Mouse (Mus musculus): Measurements from ENCODE around the gene Krt79. TPM values are rescaled to one million over a fixed set of nuclear protein-coding genes. Genes with fewer than 3 reads are reported as not detected.

Krt79 gene
- polyA plus RNA-seq, 1 experiment from 2014 or later = not detected

GRCm38 (mm10) chr15:101945430-101945829, 5.3 kb upstream of the Krt79 start:
- no peak for DNase-seq
- Histone ChIP-seq H3K9me3 (ENCODE audit: low read length) (no peaks in the 10 kb centered on the region), H3K27ac (ENCODE audit: low read depth) (no peak overlapping the region), H3K4me3 (ENCODE audit: low read depth, low read length) (no peak overlapping the region), H3K36me3 (replicated peaks; ENCODE audit: insufficient read depth, low read length) (no peaks in the 10 kb centered on the region), H3K9ac (replicated peaks) (no peak overlapping the region), H3K27me3 (ENCODE audit: insufficient read depth, low read length) (0 out of 2 replicates have a peak, but pooled peaks cover under 1% of the 10 kb centered on the region), H3K4me2 (ENCODE audit: low read depth, low read length) (no peak overlapping the region), H3K4me1 (ENCODE audit: insufficient read depth) (no peaks in the 10 kb centered on the region)
- WGBS (ENCODE audit: insufficient replicate concordance) = 82% methylated on average over 1 of the region's 1 CpGs
- no peak for ATAC-seq
- TF ChIP-seq CTCF (IDR thresholded peaks at IDR 0.05; ENCODE audit: low read depth) = no peak
- no peak for TF ChIP-seq EP300 (IDR thresholded peaks at IDR 0.05; ENCODE audit: low read depth)

- Histone ChIP-seq H3K27me3 (ENCODE audit: insufficient read depth, low read length) (no peaks in the 10 kb centered on the region), H3K27ac (ENCODE audit: low read depth) (no peak overlapping the region), H3K4me2 (ENCODE audit: low read depth, low read length) (no peak overlapping the region), H3K9me3 (ENCODE audit: low read length) (no peaks in the 10 kb centered on the region), H3K9ac (replicated peaks) (no peak overlapping the region), H3K36me3 (replicated peaks; ENCODE audit: insufficient read depth, low read length) (no peaks in the 10 kb centered on the region), H3K4me1 (ENCODE audit: insufficient read depth) (no peaks in the 10 kb centered on the region), H3K4me3 (ENCODE audit: low read depth, low read length) (no peak overlapping the region)
- 40% methylated on average over 8 of the region's 8 CpGs for WGBS (ENCODE audit: insufficient replicate concordance)
- DNase-seq = no peak
- ATAC-seq = no peak
- TF ChIP-seq EP300 (IDR thresholded peaks at IDR 0.05; ENCODE audit: low read depth) = no peak
- TF ChIP-seq CTCF (IDR thresholded peaks at IDR 0.05; ENCODE audit: low read depth) = no peak
These were observed 1.8 kb upstream of the Krt79 start for GRCm38 (mm10) chr15:101941948-101942347.

- no peak overlapping the region for H3K4me2 ChIP-seq (ENCODE audit: low read depth, low read length)
- H3K27ac ChIP-seq (ENCODE audit: low read depth) = no peak overlapping the region
- H3K36me3 ChIP-seq (replicated peaks; ENCODE audit: insufficient read depth, low read length) = no peaks in the 10 kb centered on the region
- ATAC-seq (no peak), DNase-seq (no peak)
- H3K9me3 ChIP-seq (ENCODE audit: low read length) = no peaks in the 10 kb centered on the region
- no peaks in the 10 kb centered on the region for H3K27me3 ChIP-seq (ENCODE audit: insufficient read depth, low read length)
- no peak overlapping the region for H3K4me3 ChIP-seq (ENCODE audit: low read depth, low read length)
- H3K4me1 ChIP-seq (ENCODE audit: insufficient read depth) = no peaks in the 10 kb centered on the region
- WGBS (ENCODE audit: insufficient replicate concordance) = 69% methylated on average over 9 of the region's 9 CpGs
- no peak overlapping the region for H3K9ac ChIP-seq (replicated peaks)
- TF ChIP-seq EP300 (IDR thresholded peaks at IDR 0.05; ENCODE audit: low read depth) = no peak
- TF ChIP-seq CTCF (IDR thresholded peaks at IDR 0.05; ENCODE audit: low read depth) = no peak
These were observed 1.4 kb downstream of the Krt79 start for GRCm38 (mm10) chr15:101938600-101939308.

GRCm38 (mm10) chr15:101933024-101933423, 7.1 kb downstream of the Krt79 start:
- Histone ChIP-seq H3K9ac (replicated peaks) (no peak overlapping the region), H3K4me1 (ENCODE audit: insufficient read depth) (no peaks in the 10 kb centered on the region; the same call in none of the 2 replicates), H3K9me3 (ENCODE audit: low read length) (no peaks in the 10 kb centered on the region), H3K36me3 (replicated peaks; ENCODE audit: insufficient read depth, low read length) (no peaks in the 10 kb centered on the region), H3K4me3 (ENCODE audit: low read depth, low read length) (no peak overlapping the region), H3K27ac (ENCODE audit: low read depth) (no peak overlapping the region), H3K27me3 (ENCODE audit: insufficient read depth, low read length) (peaks cover 11% of the 10 kb centered on the region), H3K4me2 (ENCODE audit: low read depth, low read length) (no peak overlapping the region)
- TF ChIP-seq CTCF (IDR thresholded peaks at IDR 0.05; ENCODE audit: low read depth) (no peak), EP300 (IDR thresholded peaks at IDR 0.05; ENCODE audit: low read depth) (no peak)
- DNase-seq (no peak), ATAC-seq (no peak)
- 68% methylated on average over 6 of the region's 6 CpGs for WGBS (ENCODE audit: insufficient replicate concordance)

- peak; percentile 44 for DNase-seq
- Histone ChIP-seq H3K36me3 (replicated peaks; ENCODE audit: insufficient read depth, low read length) (no peaks in the 10 kb centered on the region), H3K27ac (ENCODE audit: low read depth) (no peak overlapping the region), H3K27me3 (ENCODE audit: insufficient read depth, low read length) (peaks cover 11% of the 10 kb centered on the region), H3K4me3 (ENCODE audit: low read depth, low read length) (no peak overlapping the region), H3K4me2 (ENCODE audit: low read depth, low read length) (peak overlapping the region; percentile 42; the same call in 1 of the 2 replicates), H3K4me1 (ENCODE audit: insufficient read depth) (peaks cover 7% of the 10 kb centered on the region), H3K9me3 (ENCODE audit: low read length) (no peaks in the 10 kb centered on the region), H3K9ac (replicated peaks) (no peak overlapping the region)
- no peak for ATAC-seq
- WGBS (ENCODE audit: insufficient replicate concordance) = 5% methylated on average over 17 of the region's 17 CpGs
- TF ChIP-seq EP300 (IDR thresholded peaks at IDR 0.05; ENCODE audit: low read depth) (no peak), CTCF (IDR thresholded peaks at IDR 0.05; ENCODE audit: low read depth) (no peak)
These were observed 10.5 kb downstream of the Krt79 start for GRCm38 (mm10) chr15:101929666-101930065.

GRCm38 (mm10) chr15:101929087-101929486, 11.0 kb downstream of the Krt79 start:
- H3K36me3 ChIP-seq (replicated peaks; ENCODE audit: insufficient read depth, low read length) = no peaks in the 10 kb centered on the region
- no peak overlapping the region for H3K4me3 ChIP-seq (ENCODE audit: low read depth, low read length)
- H3K9me3 ChIP-seq (ENCODE audit: low read length) = no peaks in the 10 kb centered on the region
- ATAC-seq = no peak
- DNase-seq = no peak
- no peak overlapping the region for H3K27ac ChIP-seq (ENCODE audit: low read depth)
- no peak overlapping the region for H3K9ac ChIP-seq (replicated peaks)
- H3K4me2 ChIP-seq (ENCODE audit: low read depth, low read length) = no peak overlapping the region
- TF ChIP-seq EP300 (IDR thresholded peaks at IDR 0.05; ENCODE audit: low read depth) = no peak
- TF ChIP-seq CTCF (IDR thresholded peaks at IDR 0.05; ENCODE audit: low read depth) = no peak
- 25% methylated on average over 9 of the region's 9 CpGs for WGBS (ENCODE audit: insufficient replicate concordance)
- H3K27me3 ChIP-seq (ENCODE audit: insufficient read depth, low read length) = peaks cover 11% of the 10 kb centered on the region
- peaks cover 9% of the 10 kb centered on the region for H3K4me1 ChIP-seq (ENCODE audit: insufficient read depth)
